Mouse (Mus musculus): Measurements from ENCODE around the gene Olfr159.

DNA sequence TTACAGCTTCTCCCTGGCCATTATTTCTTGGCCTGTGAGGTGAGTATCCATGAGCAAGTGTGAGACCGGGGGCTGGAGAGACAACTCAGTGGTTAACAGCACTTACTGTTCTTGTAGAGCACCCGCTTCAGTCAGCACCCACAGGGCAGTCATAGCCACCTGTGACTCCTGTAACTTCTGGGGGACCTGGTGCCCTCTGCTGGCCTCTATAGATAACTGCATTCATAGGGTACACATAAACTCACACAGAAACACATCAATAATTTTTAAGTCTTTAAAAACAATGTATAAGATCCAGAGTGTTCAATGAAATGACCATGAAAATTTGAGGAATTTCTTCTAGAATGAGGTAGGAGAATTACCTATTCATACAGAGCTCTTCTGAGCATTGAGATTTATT lies 1.4 kb downstream of the Olfr159 start:
- TF ChIP-seq CTCF (IDR thresholded peaks at IDR 0.05; ENCODE audit: low read depth) (no peak), EP300 (IDR thresholded peaks at IDR 0.05; ENCODE audit: low read depth) (no peak)
